Mouse (Mus musculus) fibroblast of lung, adult 2 months (primary cell): ENCODE results near the gene N4bp2l2.
"Not testable (repeated sequence)": the region's sequence is repeated elsewhere in the genome, so short reads cannot be mapped to it uniquely, and the experiment has no call there.

ENCODE experiments used
- DNase-seq: peaks from one replicate; pipeline ENCODE4 v3.0.0-alpha.2; 2011; ENCODE audit warnings: low read depth

The N4bp2l2 gene

GRCm38 (mm10) chr5:150643390-150643789 is 22.6 kb downstream of the N4bp2l2 start:
- DNase-seq = not testable (repeated sequence)

DNA sequence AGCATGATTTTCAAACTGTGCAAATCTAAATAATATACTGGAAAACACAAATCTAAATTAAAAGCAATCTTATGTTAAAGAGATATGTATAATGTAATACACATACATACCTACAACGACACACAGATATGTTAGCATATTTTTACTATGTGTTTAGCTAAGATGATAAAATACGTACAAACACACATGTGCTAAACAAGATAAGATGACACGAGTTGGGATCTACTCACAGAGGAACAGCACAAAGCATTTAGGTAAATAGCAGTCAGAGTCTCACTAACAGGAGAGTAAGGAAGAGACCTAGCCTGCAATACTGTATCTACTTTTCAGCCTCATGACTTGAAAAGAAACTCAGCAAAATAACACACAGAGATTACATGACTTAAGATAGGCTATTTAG is 24.5 kb downstream of the N4bp2l2 start:
- DNase-seq = no peak

- no peak for DNase-seq
These were observed 36.3 kb downstream of the N4bp2l2 start for GRCm38 (mm10) chr5:150629692-150630091.

GRCm38 (mm10) chr5:150629272-150629671 is 36.7 kb downstream of the N4bp2l2 start:
- no peak for DNase-seq

GRCm38 (mm10) chr5:150625528-150625927 is 40.5 kb downstream of the N4bp2l2 start:
- no peak for DNase-seq

DNA sequence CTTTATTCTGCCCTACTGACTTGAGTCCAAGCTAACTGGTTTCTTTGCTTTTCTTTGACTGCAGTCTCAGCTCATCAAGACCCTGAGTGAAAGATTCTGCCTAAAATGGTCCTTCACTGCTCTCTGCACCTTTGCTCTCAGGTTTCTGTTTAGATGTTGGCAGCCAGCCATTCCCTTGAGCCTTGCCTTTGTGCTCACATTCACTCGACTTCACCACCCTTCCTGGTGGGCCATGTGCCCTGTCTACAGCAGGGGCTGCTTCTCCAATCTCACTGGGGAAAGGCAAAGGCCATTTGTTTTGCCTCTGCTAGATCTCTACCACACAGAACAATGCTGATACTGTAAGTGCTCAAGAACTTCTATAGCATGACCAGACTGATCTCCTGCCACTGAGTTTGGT is 43.2 kb downstream of the N4bp2l2 start:
- no peak for DNase-seq

DNA sequence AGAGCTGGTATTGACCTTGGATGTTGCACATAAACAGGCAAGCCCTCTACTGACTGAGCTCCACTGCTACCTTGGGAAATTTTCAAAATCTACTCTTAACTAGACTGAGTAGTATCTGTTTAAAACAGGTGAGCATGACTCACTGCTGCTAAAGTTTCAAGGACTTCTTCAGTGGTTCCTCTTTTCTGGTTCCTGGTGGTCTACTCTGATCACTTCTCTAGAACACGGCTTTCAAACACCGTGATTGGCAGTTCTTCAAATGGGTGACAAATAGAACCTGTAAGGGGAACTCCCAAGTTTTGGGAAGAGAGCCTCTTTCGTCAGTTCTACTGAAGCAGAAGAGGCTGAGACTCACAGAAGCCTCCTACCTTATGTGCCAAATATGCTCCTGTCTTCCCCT is 44.4 kb downstream of the N4bp2l2 start:
- DNase-seq = no peak

GRCm38 (mm10) chr5:150620588-150621135 is 45.3 kb downstream of the N4bp2l2 start:
- DNase-seq = no peak

- DNase-seq = no peak
These were observed 47.2 kb downstream of the N4bp2l2 start for GRCm38 (mm10) chr5:150618599-150619355.

GRCm38 (mm10) chr5:150616731-150617130 is 49.3 kb downstream of the N4bp2l2 start:
- DNase-seq = no peak

- DNase-seq = no peak
These were observed 49.8 kb downstream of the N4bp2l2 start for GRCm38 (mm10) chr5:150616216-150616615.

DNA sequence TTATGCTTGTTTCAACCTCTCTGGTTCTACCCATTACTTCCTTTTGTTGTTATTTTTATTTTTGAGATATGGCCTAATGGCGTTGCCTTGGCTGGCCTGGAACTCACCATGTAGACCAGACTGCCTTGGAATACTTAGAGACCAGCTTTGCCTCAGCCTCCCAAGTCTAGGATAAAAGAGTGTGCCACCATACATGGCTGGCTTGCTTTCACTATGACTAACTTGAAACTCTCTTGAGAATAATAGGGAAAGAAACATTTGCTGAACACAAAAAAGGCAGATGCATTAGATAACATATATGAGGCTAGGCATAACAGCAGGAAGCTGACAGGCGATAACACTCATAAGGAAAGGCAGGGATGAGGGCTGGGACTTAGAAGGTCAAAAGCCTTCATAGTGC is 51.9 kb downstream of the N4bp2l2 start:
- no peak for DNase-seq

GRCm38 (mm10) chr5:150611697-150612096 is 54.3 kb downstream of the N4bp2l2 start:
- no peak for DNase-seq

DNA sequence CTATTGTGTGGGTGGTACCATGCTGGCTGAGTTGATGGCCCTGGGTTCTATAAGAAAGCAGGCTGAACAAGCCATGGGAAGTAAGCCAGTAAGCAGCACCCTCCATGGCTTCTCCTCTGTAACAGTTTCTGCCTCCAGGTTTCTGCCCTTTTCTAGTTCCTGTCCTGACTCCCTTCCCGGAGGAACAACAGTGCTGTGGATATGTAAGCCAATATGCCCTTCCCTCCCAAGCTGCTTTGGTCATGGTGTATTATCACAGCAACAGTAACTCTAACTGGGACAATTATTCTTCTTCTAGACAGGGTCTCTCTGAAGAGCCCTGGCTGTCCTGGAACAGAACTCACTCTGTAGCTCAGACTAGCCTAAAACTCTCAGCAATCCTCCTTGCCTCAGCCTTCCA is 54.8 kb downstream of the N4bp2l2 start:
- DNase-seq = no peak

DNA sequence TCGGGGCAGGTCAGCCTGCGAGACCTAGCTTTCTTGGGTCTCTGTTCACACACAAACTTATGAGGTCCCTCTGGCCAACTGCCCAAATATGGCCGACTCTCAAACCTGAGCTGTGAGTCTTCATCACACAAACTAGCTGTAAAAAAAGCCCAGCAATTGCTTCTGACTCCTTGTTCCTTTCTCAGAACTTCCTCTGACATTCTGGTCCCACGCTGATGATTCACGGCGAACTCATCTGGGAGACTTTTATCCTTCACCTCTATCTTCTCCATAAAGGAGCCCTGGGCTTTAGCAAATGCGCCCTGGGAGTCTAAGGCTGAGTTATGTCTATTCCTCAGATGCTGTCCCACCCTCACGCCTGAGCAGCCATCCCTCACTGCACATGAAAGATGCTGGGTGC is 58.4 kb downstream of the N4bp2l2 start:
- no peak for DNase-seq

DNA sequence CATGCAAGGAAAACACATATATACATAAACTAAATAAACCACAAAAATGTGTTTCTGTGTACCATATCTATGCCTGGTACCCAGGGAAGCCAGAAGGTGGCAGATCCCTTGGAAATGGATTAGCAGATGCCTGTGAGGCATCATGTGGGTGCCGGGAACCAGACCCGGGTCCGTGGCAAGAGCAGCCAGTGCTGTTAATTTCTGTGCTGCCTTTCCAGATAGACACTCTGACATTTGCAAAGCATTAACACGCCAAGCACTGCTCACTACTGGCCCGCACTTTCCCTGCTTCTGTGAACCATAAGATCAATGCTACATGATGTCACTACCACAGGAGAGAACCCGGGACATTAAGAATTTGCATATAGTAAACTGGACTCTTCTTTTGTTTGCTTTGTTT is 59.9 kb downstream of the N4bp2l2 start:
- DNase-seq = no peak

- no peak for DNase-seq
These were observed 64.3 kb downstream of the N4bp2l2 start for GRCm38 (mm10) chr5:150601441-150602230.

DNA sequence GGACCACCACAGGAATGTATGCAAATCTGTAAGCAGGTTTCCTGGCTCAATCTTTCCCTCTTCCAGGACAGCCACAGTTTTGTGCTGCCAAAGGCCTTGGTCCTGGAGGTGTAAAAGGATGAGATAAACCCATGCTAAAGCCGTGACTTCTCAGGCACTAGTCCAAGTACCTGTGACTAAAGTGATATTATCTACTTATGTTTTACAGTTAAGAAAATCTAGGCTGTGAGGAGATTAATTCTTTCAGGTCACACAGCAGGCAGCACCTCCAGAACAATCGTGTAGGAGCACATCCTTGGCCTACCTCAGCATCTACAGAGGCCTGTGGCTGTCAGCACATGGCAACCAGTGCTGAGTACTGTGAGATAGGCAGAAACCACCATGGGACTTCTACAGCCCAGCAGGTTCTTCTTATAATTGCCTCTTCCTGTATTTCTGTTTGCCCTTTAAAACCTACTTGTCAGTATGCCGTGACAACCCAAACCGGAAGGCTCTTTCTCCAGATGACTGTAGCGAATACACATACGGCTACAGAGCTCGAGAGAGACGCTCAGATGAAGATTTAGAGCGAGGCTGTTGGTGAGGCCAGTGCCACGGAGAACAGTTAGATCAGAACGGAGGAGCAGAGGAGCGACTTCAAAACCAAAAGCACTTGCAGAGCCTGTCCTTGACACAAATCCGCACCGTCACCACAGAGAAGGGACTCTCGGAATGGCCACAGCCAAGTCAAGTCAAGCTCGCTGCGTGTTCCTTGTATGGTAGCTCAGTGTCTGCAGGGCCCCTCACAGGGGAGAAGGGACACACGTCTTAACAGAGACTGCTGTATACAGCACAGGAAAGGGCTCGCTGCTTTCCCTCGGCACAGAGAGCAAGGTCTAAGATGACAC is 65.2 kb downstream of the N4bp2l2 start:
- DNase-seq = no peak

GRCm38 (mm10) chr5:150599301-150600294 is 66.4 kb downstream of the N4bp2l2 start:
- no peak for DNase-seq

GRCm38 (mm10) chr5:150598202-150599119 is 67.5 kb downstream of the N4bp2l2 start:
- DNase-seq = no peak
